Mouse (Mus musculus) liver, adult 2 months (tissue): ENCODE results near the gene Aass. TPM values are rescaled to one million over a fixed set of nuclear protein-coding genes. Genes with fewer than 3 reads are reported as not detected.
A peak's percentile ranks its signal among the peaks of the same experiment; 100 is the strongest.
"Not testable (repeated sequence)": the region's sequence is repeated elsewhere in the genome, so short reads cannot be mapped to it uniquely, and the experiment has no call there.

Source experiments
- DNase-seq: peaks from one replicate; pipeline ENCODE4 v3.0.0-alpha.2; 2011; ENCODE audit warnings: low read depth, low spot score; ENCODE audit errors: extremely low read depth
- H3K27ac ChIP-seq: fragments of 200-500 bp; replicated peaks from 2 replicates; pipeline ENCODE4 v1.5.1; 2012; ENCODE audit warnings: low read depth, mild to moderate bottlenecking, control low read depth, inconsistent platforms, low read length; ENCODE audit not compliant: insufficient read depth
- H3K27me3 ChIP-seq: fragments of 200-500 bp; 2 replicates; pipeline ENCODE4 v1.6.1; 2012; ENCODE audit warnings: mild to moderate bottlenecking, moderate library complexity, low read length, inconsistent platforms; ENCODE audit not compliant: control insufficient read depth, insufficient read depth
- H3K36me3 ChIP-seq: fragments of 200-500 bp; 2 replicates; pipeline ENCODE4 v1.6.1; 2012; ENCODE audit warnings: low read length, inconsistent platforms; ENCODE audit not compliant: control insufficient read depth, insufficient read depth
- H3K4me1 ChIP-seq: fragments of 200-500 bp; 2 replicates; pipeline ENCODE4 v1.6.1; 2011; ENCODE audit warnings: low read length; ENCODE audit not compliant: control insufficient read depth, insufficient read depth
- H3K4me3 ChIP-seq: fragments of 200-500 bp; 2 replicates; pipeline ENCODE4 v1.5.1; 2011; ENCODE audit warnings: low read depth, mild to moderate bottlenecking, control low read depth, low read length, moderate library complexity; ENCODE audit not compliant: insufficient read depth
- H3K79me2 ChIP-seq: fragments of 200-500 bp; 2 replicates; pipeline ENCODE4 v1.6.1; 2012; ENCODE audit warnings: inconsistent platforms, mild to moderate bottlenecking, low read length, moderate library complexity; ENCODE audit not compliant: control insufficient read depth, insufficient read depth
- H3K9ac ChIP-seq: fragments of 200-500 bp; 2 replicates; pipeline ENCODE4 v1.6.1; 2012; ENCODE audit warnings: low read depth, mild to moderate bottlenecking, control low read depth, inconsistent platforms, low read length
- CTCF ChIP-seq: fragments of 200-500 bp; IDR thresholded peaks from 2 replicates; pipeline ENCODE4 v1.5.1; 2011; ENCODE audit warnings: low read depth, low read length, control low read depth
- POLR2A ChIP-seq: fragments of 200-500 bp; IDR thresholded peaks from 2 replicates; pipeline ENCODE4 v1.6.1; 2011; ENCODE audit warnings: low read length, control low read depth; ENCODE audit not compliant: insufficient read depth; ENCODE audit errors: extremely low read depth
- WGBS: fragments of 180-500 bp; shearing (Covaris S2); methylation state at CpG from one replicate; pipeline ENCODE4 v1.1.7; 2018; 5-methylcytosine and 5-hydroxymethylcytosine counted together
- polyA plus RNA-seq: library from polyadenylated mRNA; depleted of rRNA; stranded (reverse); fragments of >200 nt; gene quantifications from 2 replicates; pipeline ENCODE4 v1.2.3, GENCODE M21; 2012
- total RNA-seq: library from RNA; depleted of rRNA; stranded (reverse); fragments of >200 nt; gene quantifications from 2 replicates; pipeline ENCODE4 v1.2.3, GENCODE M21; 2014

Gene Aass
- total and polyA plus RNA-seq, 2 experiments, result 66.8 to 328 TPM

DNA sequence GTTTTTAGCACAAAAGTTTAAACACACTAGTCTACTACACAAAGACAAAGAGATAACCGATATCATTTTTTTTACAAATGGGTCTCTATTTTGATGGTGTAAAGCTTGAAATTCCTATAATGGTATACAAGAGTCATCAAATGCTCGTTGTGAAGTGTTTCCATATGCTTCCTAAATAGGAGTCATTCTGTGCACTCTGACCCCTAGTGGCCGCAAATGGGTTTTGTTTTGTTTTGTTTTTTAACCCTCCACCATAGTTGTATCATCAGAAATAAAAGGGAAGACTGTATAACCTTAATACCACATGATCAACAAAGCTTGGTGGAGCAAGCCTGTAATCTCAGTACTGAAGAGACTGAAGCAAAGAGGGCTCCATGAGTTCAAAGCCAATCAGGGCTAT, 9.9 kb downstream of the Aass start:
- DNase-seq, result no peak
- peaks cover 14% of the 10 kb centered on the region; the same call in 1 of the 2 replicates for H3K79me2 ChIP-seq
- peaks cover 32% of the 10 kb centered on the region for H3K36me3 ChIP-seq
- 55% methylated on average over 3 of the region's 3 CpGs for WGBS
- no peak overlapping the region for H3K27ac ChIP-seq
- TF ChIP-seq POLR2A, result no peak
- 0 out of 2 replicates have a peak, but pooled peaks have one; percentile 19 for TF ChIP-seq CTCF
- H3K27me3 ChIP-seq, result no peaks in the 10 kb centered on the region
- H3K4me1 ChIP-seq, result peaks cover 15% of the 10 kb centered on the region
- H3K4me3 ChIP-seq, result no peak overlapping the region
- no peak overlapping the region for H3K9ac ChIP-seq

DNA sequence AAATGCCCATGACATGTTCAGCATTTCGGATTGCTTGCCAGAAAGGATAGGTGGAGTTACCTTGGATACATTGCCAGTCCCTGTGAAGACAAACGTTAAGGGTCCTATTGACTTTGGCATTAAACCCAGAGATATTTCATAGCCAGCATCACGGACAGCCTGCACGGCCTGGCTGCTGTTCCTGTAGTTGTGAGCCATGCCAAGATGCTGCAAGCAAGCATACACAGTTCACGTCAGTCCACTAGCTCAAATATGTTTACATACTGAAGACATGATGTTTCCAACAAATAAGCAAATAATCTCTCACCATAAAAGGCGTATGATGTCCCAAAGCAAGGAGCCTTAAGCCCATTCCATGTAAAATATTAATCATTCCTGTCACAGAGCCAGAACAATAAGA, 18.0 kb downstream of the Aass start:
- H3K27ac ChIP-seq, result no peak overlapping the region
- H3K9ac ChIP-seq, result no peak overlapping the region
- no peak overlapping the region for H3K4me3 ChIP-seq
- H3K79me2 ChIP-seq, result peaks cover 4% of the 10 kb centered on the region; the same call in 1 of the 2 replicates
- H3K4me1 ChIP-seq, result no peaks in the 10 kb centered on the region; the same call in 1 of the 2 replicates
- DNase-seq, result peak; percentile 98
- no peaks in the 10 kb centered on the region for H3K27me3 ChIP-seq
- no peak for TF ChIP-seq POLR2A
- TF ChIP-seq CTCF, result no peak
- peaks cover 76% of the 10 kb centered on the region for H3K36me3 ChIP-seq
- WGBS, result 21% methylated on average over 6 of the region's 6 CpGs

GRCm38 (mm10) chr6:23107069-23107468, 25.7 kb downstream of the Aass start:
- WGBS, result 77% methylated on average over 4 of the region's 4 CpGs
- Histone ChIP-seq H3K27me3 (no peaks in the 10 kb centered on the region), H3K27ac (no peak overlapping the region), H3K4me3 (no peak overlapping the region), H3K36me3 (peaks cover 79% of the 10 kb centered on the region), H3K4me1 (no peaks in the 10 kb centered on the region), H3K79me2 (peaks cover 6% of the 10 kb centered on the region; the same call in 1 of the 2 replicates), H3K9ac (no peak overlapping the region)
- no peak for DNase-seq
- no peak for TF ChIP-seq POLR2A
- no peak for TF ChIP-seq CTCF

DNA sequence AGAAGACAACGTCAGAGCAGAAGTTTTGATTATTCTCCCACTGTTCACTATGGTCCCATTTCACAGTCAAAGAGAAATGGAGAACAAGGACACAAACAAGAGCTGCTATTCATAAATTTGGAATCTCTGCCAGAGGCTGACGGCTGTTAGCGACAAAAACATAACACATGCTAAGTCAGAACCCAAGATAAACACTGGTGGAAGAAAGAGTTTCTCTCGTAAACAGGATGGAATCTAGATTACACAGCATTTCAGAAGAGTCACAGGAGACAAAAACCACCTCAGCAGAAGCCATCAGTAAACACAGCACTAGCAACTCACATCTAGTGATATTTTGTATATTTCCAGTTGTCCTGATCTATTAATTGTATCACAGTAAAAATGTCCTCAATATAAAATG, 26.4 kb downstream of the Aass start:
- H3K36me3 ChIP-seq, result peaks cover 77% of the 10 kb centered on the region
- H3K79me2 ChIP-seq, result peaks cover 2% of the 10 kb centered on the region; the same call in 1 of the 2 replicates
- H3K4me1 ChIP-seq, result no peaks in the 10 kb centered on the region
- no peak overlapping the region for H3K9ac ChIP-seq
- no peak for TF ChIP-seq POLR2A
- no peak for TF ChIP-seq CTCF
- H3K4me3 ChIP-seq, result no peak overlapping the region
- WGBS, result 31% methylated on average over 4 of the region's 4 CpGs
- no peak overlapping the region for H3K27ac ChIP-seq
- no peak for DNase-seq
- H3K27me3 ChIP-seq, result no peaks in the 10 kb centered on the region

- H3K79me2 ChIP-seq, H3K4me3 ChIP-seq, DNase-seq, H3K9ac ChIP-seq, H3K27me3 ChIP-seq, H3K4me1 ChIP-seq, H3K27ac ChIP-seq: not testable (repeated sequence)
- WGBS, result 87% methylated on average over 11 of the region's 11 CpGs
- H3K36me3 ChIP-seq, result peaks cover 56% of the 10 kb centered on the region
These were observed 42.3 kb downstream of the Aass start for GRCm38 (mm10) chr6:23090346-23091055.

DNA sequence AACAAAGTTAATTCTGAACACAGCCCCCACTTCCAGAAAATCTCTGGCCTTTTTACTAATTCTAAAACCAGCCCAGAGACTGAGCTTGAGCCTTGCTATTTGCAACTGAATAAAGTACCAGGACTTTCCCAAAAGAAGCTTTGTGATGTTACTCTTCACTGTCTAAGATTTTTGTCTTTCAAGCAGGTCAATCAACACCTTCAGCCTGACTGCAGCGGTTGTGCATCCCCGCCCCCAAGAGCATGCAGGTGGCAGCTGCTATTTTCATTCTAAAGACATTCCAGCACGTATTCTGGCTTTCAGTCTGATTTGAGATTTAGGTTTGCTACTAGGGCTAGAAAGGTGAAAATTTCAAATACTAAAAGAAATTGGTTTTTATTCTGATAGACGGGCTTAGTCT, 43.5 kb downstream of the Aass start:
- not testable (repeated sequence) for H3K9ac ChIP-seq
- WGBS, result 96% methylated on average over 4 of the region's 4 CpGs

More for the DNA sequence above, 43.5 kb downstream of the Aass start:
- H3K36me3 ChIP-seq, result peaks cover 57% of the 10 kb centered on the region
- not testable (repeated sequence) for H3K79me2 ChIP-seq, DNase-seq, H3K4me1 ChIP-seq, H3K4me3 ChIP-seq, H3K27ac ChIP-seq, H3K27me3 ChIP-seq
